Mouse (Mus musculus) forebrain, postnatal 0 days (tissue): ENCODE measurements around the gene Arhgap23. TPM values are rescaled to one million over a fixed set of nuclear protein-coding genes. Genes with fewer than 3 reads are reported as not detected.

ENCODE experiments used
- ATAC-seq: fragments of 200-750 bp; cut with Nextera tagmentation; 2 replicates; pipeline ENCODE4 v1.8.0; 2017; ENCODE audit warnings: mild to moderate bottlenecking, moderate library complexity
- DNase-seq: peaks from one replicate; pipeline ENCODE4 v3.0.0-alpha.2; 2015
- H3K27ac ChIP-seq: fragments of 300-500 bp; sonication (generic); 2 replicates; pipeline ENCODE4 v1.5.1; 2014; ENCODE audit warnings: low read depth, mild to moderate bottlenecking, antibody characterized with exemption, low read length, moderate library complexity, mixed read lengths
- H3K27me3 ChIP-seq: fragments of 300-500 bp; sonication (generic); 2 replicates; pipeline ENCODE4 v1.6.1; 2014; ENCODE audit warnings: mild to moderate bottlenecking, low read length, mixed read lengths; ENCODE audit not compliant: insufficient read depth
- H3K36me3 ChIP-seq: fragments of 300-500 bp; sonication (generic); 2 replicates; pipeline ENCODE4 v1.6.1; 2014; ENCODE audit warnings: mild to moderate bottlenecking, moderate library complexity; ENCODE audit not compliant: insufficient read depth
- H3K4me1 ChIP-seq: fragments of 300-500 bp; sonication (generic); 2 replicates; pipeline ENCODE4 v1.6.1; 2014; ENCODE audit warnings: antibody characterized with exemption; ENCODE audit not compliant: insufficient read depth
- H3K4me2 ChIP-seq: fragments of 300-500 bp; sonication (generic); 2 replicates; pipeline ENCODE4 v1.6.1; 2014; ENCODE audit warnings: low read depth, mild to moderate bottlenecking, moderate library complexity
- H3K4me3 ChIP-seq: fragments of 300-500 bp; sonication (generic); 2 replicates; pipeline ENCODE4 v1.5.1; 2014; ENCODE audit warnings: low read depth, low read length, mixed read lengths
- H3K9ac ChIP-seq: fragments of 300-500 bp; sonication (generic); 2 replicates; pipeline ENCODE4 v1.6.1; 2014; ENCODE audit warnings: mild to moderate bottlenecking
- H3K9me3 ChIP-seq: fragments of 300-500 bp; sonication (generic); 2 replicates; pipeline ENCODE4 v1.6.1; 2016; ENCODE audit warnings: low read length
- CTCF ChIP-seq: sonication (generic); IDR thresholded peaks from 2 replicates; pipeline ENCODE4 v1.5.1; 2016; ENCODE audit warnings: antibody characterized with exemption, control low read depth, low read depth
- WGBS: fragments of 180-500 bp; shearing (Covaris S2); extraction: QIAGEN DNeasy Blood & Tissue Kit; methylation state at CpG from one replicate; pipeline ENCODE4 v1.1.7; 2014; 5-methylcytosine and 5-hydroxymethylcytosine counted together
- polyA plus RNA-seq: library from polyadenylated mRNA; unstranded; fragments of >200 nt; fragmentation: Nextera tagmentation; extraction: Ambion mirVana; gene quantifications from 2 replicates; pipeline ENCODE4 v1.2.1, GENCODE M21; 2015
- total RNA-seq: library from RNA; depleted of rRNA; stranded (reverse); fragments of >200 nt; gene quantifications from 2 replicates; pipeline ENCODE4 v1.2.3, GENCODE M21; 2014; rRNA removed

The Arhgap23 gene
- 52.7 and 52.9 TPM in 2 replicates for total RNA-seq
- polyA plus RNA-seq, result 7.0 and 10.2 TPM in 2 replicates

GRCm38 (mm10) chr11:97415330-97415711 is at the start of gene Arhgap23:
Gene Arhgap23, plus strand, starts transcription at chr11:97415533.
- WGBS, result 3% methylated on average over 29 of the region's 29 CpGs
- H3K27ac ChIP-seq, result peak within 1 kb of the TSS; percentile 23

GRCm38 (mm10) chr11:97365556-97365955 is 49.8 kb upstream of the Arhgap23 start:
- H3K4me3 ChIP-seq, result 0 out of 2 replicates have a peak overlapping the region, but pooled peaks have one; percentile 96
- no peak for TF ChIP-seq CTCF
- H3K9ac ChIP-seq, result 0 out of 2 replicates have a peak overlapping the region, but pooled peaks have one; percentile 22
- ATAC-seq, result no peak
- H3K36me3 ChIP-seq, result no peaks in the 10 kb centered on the region
- H3K4me2 ChIP-seq, result peak overlapping the region; percentile 79
- H3K9me3 ChIP-seq, result no peaks in the 10 kb centered on the region
- no peaks in the 10 kb centered on the region for H3K27me3 ChIP-seq
- 26% methylated on average over 1 of the region's 1 CpGs for WGBS
- peaks cover 26% of the 10 kb centered on the region for H3K4me1 ChIP-seq
- peak; percentile 33 for DNase-seq
- no peak overlapping the region for H3K27ac ChIP-seq

More at GRCm38 (mm10) chr11:97415330-97415711, at the start of gene Arhgap23:
- ATAC-seq, result peak; percentile 76
- no peaks in the 10 kb centered on the region for H3K9me3 ChIP-seq
- no peak for TF ChIP-seq CTCF
- no peaks in the 10 kb centered on the region for H3K36me3 ChIP-seq
- DNase-seq, result no peak
- H3K4me3 ChIP-seq, result peak within 1 kb of the TSS; percentile 38
- H3K4me2 ChIP-seq, result peak within 1 kb of the TSS; percentile 49
- H3K9ac ChIP-seq, result peak within 1 kb of the TSS; percentile 28; the same call in 1 of the 2 replicates
- 0 out of 2 replicates have a peak, but pooled peaks cover 5% of the 10 kb centered on the region for H3K4me1 ChIP-seq
- no peaks in the 10 kb centered on the region for H3K27me3 ChIP-seq

DNA sequence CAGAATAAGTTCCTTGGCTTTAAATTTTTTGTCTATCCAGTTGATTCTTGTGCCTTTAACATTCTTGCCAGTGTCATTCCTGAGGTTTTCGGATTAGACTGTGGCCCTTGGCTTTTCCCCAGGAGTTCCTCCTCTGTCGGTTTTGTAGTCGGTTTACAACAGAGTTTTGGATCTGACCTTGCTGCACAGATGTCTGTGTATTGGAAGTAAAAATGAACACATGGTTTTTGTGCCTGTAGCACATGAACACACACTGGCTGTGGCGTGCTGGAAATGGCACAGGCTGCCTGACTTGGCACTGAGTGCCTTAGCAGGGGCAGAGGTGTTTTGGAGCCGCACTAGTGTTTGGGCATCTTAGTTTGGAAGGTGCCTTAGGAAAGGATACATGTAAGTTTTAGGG is 46.8 kb upstream of the Arhgap23 start:
- TF ChIP-seq CTCF, result no peak
- Histone ChIP-seq H3K27me3 (no peaks in the 10 kb centered on the region), H3K4me3 (no peak overlapping the region), H3K4me1 (peaks cover 31% of the 10 kb centered on the region), H3K4me2 (no peak overlapping the region), H3K27ac (no peak overlapping the region), H3K36me3 (peaks cover 3% of the 10 kb centered on the region; the same call in 1 of the 2 replicates), H3K9me3 (no peaks in the 10 kb centered on the region), H3K9ac (no peak overlapping the region)
- ATAC-seq, result no peak
- DNase-seq, result no peak
- WGBS, result 52% methylated on average over 5 of the region's 5 CpGs

DNA sequence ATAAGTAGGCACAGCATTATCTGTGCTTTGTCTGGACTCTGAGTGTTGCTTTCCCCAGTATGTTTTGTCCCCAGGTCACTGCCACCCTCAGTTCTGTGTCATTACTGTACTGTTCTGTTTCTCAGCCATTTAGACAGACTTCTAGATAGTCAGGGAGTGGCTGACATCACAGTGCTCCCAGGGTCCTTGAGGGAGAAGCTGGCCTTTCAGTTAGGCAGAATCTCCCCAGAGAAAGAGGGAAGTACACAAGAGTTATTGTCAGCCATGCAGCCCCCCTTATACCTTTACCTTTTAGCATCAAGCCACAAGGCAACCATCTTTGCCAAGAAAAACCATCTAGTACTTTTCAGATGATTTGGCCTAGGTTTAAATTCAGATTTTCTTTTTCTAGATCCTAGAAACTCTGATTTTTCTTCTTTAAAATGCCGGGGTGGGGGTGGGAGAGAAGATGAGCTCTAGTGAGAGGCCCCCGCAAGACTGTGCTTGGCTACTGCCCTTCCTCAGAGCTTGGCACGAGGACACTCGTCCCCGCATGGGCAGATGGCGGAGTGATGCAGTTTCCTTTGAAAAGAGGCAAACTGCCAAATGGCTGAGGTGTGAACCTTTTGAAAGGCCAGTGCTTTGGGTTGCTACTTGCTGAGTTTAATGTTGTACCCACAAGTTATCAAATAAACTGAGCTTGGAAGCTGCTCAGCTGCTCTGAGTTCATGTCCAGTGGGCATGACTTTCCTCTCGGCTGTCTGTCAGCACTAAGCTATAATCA is 44.8 kb upstream of the Arhgap23 start:
- ATAC-seq (peak; percentile 27; the same call in 1 of the 2 replicates), DNase-seq (peak; percentile 58)
- WGBS, result 44% methylated on average over 7 of the region's 7 CpGs
- H3K36me3 ChIP-seq, result peaks cover 13% of the 10 kb centered on the region
- peaks cover 14% of the 10 kb centered on the region for H3K4me1 ChIP-seq
- no peaks in the 10 kb centered on the region for H3K9me3 ChIP-seq
- no peaks in the 10 kb centered on the region for H3K27me3 ChIP-seq
- no peak overlapping the region for H3K27ac ChIP-seq
- no peak overlapping the region for H3K9ac ChIP-seq
- no peak for TF ChIP-seq CTCF
- no peak overlapping the region for H3K4me2 ChIP-seq
- no peak overlapping the region for H3K4me3 ChIP-seq

DNA sequence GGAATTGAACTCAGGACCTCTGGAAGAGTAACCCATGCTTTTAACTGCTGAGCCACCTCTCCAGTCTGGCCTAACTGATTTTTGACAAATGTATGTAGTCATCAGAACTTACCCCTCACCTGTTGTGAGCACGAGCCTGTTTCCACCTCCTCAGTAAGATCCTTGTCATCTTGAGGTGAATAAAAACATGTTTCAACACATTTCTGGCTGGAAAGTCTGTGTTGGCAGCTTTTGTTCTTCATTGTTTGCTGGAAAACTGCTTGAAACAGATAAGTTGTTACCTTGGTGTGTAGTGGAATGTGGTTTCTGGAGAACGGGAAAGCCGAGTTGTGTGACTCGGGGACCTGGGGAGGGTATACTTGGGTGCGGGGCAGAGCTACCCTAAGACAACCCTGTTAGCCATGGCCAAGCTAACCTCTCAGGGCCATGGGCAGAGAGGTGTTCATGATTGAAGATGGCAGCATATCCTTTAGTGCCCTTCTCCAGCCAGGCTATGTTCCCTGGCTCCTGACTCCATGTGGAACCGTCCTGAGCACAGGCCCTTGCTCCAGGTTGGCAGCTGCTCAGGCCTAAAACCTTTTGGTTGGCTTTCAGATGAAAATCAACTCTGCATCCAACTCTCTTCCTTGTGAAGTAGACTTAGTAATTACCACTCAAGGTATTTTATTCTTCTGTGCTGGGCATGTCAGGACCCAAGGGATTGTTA is 43.0 kb upstream of the Arhgap23 start:
- no peaks in the 10 kb centered on the region for H3K9me3 ChIP-seq
- no peak for ATAC-seq
- TF ChIP-seq CTCF, result no peak
- H3K36me3 ChIP-seq, result peaks cover 17% of the 10 kb centered on the region
- H3K4me3 ChIP-seq, result no peak overlapping the region
- peaks cover 10% of the 10 kb centered on the region; the same call in 1 of the 2 replicates for H3K4me1 ChIP-seq
- H3K27ac ChIP-seq, result no peak overlapping the region
- 81% methylated on average over 6 of the region's 6 CpGs for WGBS
- H3K27me3 ChIP-seq, result no peaks in the 10 kb centered on the region
- H3K9ac ChIP-seq, result no peak overlapping the region
- H3K4me2 ChIP-seq, result no peak overlapping the region
- DNase-seq, result no peak

DNA sequence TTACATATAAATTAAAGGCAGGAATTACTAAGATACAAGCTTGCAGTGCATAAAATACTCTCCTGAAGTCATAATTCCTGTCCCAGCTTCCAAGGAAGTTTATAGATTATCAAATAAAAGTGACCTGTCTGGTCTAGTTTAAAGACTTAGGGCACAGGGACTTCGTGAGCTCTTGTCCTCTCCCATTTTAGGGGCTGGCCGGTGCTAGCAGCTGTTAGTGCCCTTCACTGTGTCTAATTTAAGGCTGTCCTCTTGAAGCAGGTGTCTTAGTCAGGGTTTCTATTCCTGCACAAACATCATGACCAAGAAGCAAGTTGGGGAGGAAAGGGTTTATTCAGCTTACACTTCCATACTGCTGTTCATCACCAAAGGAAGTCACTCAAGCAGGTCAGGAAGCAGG is 41.9 kb upstream of the Arhgap23 start:
- H3K9ac ChIP-seq, result no peak overlapping the region
- H3K4me2 ChIP-seq, result no peak overlapping the region
- TF ChIP-seq CTCF, result no peak
- 0 out of 2 replicates have a peak, but pooled peaks cover 7% of the 10 kb centered on the region for H3K4me1 ChIP-seq
- H3K36me3 ChIP-seq, result peaks cover 27% of the 10 kb centered on the region
- no peaks in the 10 kb centered on the region for H3K27me3 ChIP-seq
- no peaks in the 10 kb centered on the region for H3K9me3 ChIP-seq
- no peak overlapping the region for H3K27ac ChIP-seq
- no peak for DNase-seq
- H3K4me3 ChIP-seq, result no peak overlapping the region
- no peak for ATAC-seq
- WGBS, result 90% methylated on average over 2 of the region's 2 CpGs

- no peak for TF ChIP-seq CTCF
- Histone ChIP-seq H3K4me1 (no peaks in the 10 kb centered on the region), H3K27ac (no peak overlapping the region), H3K9ac (no peak overlapping the region), H3K36me3 (peaks cover 54% of the 10 kb centered on the region), H3K4me3 (no peak overlapping the region), H3K27me3 (no peaks in the 10 kb centered on the region), H3K4me2 (no peak overlapping the region), H3K9me3 (no peaks in the 10 kb centered on the region)
- DNase-seq (no peak), ATAC-seq (no peak)
- WGBS, result 85% methylated on average over 3 of the region's 3 CpGs
Observed at GRCm38 (mm10) chr11:97380036-97380435, 35.3 kb upstream of the Arhgap23 start.
